Mouse (Mus musculus): ENCODE measurements around the gene Fars2. TPM values are rescaled to one million over a fixed set of nuclear protein-coding genes. Genes with fewer than 3 reads are reported as not detected.

The Fars2 gene
- polyA plus RNA-seq, 1 experiment from 2014 or later, result 30.0 TPM

DNA sequence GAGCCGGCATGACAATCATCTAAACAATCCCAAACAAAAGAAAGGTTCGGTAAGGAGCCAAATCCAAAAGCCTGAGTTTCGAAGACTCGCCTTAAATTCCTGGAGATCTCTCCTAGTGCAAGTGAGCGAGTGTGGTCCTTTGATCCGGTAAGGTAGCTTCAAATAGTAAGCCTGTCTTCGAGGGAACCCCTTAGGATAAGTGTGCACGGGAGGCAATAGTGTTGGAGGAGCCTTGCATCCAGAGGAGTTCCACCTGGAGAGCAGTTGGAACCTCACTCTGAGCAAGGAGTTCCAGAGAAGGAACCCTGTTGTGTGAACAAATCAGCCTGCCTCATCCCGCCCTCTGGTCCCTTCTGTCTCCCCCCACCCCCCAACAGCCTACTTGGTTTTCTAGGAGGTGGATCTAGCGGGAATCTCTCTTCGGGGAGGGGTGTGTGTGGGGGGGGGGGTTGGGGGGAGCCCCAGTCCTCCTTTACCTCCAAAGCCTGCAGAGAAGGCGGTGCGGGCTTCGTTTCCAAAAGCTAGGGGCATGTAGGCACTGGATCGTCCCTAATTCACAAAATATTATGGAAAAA is 606.6 kb downstream of the Fars2 start:
- H3K36me3 ChIP-seq (replicated peaks), result no peaks in the 10 kb centered on the region
- peak overlapping the region; percentile 30; the same call in 1 of the 2 replicates for H3K4me3 ChIP-seq (replicated peaks)
- peak overlapping the region; percentile 54 for H3K4me2 ChIP-seq
- H3K27ac ChIP-seq, result peak overlapping the region; percentile 85
- WGBS, result 1% methylated on average over 15 of the region's 15 CpGs
- H3K4me1 ChIP-seq, result peaks cover 30% of the 10 kb centered on the region
- H3K9me3 ChIP-seq, result no peaks in the 10 kb centered on the region
- peaks cover 72% of the 10 kb centered on the region for H3K27me3 ChIP-seq
- ATAC-seq (ENCODE audit: low FRiP score), result peak; percentile 12; the same call in 1 of the 2 replicates
- no peak overlapping the region for H3K9ac ChIP-seq

DNA sequence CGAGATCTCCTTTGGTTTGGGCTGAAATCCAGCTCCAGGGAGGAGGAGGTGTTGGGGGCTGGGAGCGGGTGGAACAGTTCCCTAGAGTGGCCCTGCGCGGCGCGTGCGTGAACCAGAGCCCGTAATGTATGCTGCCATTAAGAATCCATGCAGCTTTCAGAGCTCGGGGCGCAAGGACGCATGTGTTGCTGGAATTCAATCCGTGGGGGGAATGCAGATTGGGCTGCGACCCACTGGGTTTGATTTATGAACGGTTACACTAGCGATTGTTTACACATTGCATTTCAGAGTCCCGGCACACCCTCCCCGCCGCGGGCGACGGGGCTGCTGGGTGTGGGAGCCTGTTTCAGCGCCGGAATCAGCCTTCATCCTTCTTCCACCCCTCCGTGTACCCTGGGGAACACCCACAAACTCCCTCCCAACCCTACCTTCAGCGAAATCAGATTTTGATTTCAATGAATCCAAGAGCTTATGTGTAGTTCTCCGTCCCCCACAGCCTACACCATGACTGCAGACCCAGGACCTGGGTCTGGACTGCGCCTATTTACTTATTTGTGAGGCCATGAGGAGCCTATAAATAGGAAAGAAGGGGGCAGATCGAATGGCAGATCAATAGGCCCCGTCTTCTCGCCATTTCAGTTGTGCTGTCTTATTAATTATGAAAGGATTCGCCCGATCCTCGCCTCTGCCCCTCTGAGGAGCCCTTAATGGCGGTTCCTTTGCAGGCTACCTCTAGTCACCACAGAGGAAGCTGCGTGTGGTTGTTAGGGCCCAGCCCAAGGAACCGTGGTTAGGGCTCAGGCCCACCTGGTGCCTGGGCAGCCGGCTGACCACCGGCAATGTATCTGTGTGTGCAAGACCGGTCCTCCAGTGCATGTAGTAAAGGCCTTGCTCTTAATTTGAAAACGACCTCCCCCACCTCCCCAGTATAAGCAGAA is 607.6 kb downstream of the Fars2 start:
- Histone ChIP-seq H3K4me1 (peaks cover 30% of the 10 kb centered on the region), H3K9ac (peak overlapping the region; percentile 21; the same call in 1 of the 2 replicates), H3K27me3 (peaks cover 82% of the 10 kb centered on the region), H3K4me3 (replicated peaks) (peak overlapping the region; percentile 30), H3K36me3 (replicated peaks) (no peaks in the 10 kb centered on the region), H3K27ac (peak overlapping the region; percentile 85), H3K9me3 (no peaks in the 10 kb centered on the region), H3K4me2 (peak overlapping the region; percentile 54)
- under 1% methylated on average over 40 of the region's 40 CpGs for WGBS
- ATAC-seq (ENCODE audit: low FRiP score), result peak; percentile 71

DNA sequence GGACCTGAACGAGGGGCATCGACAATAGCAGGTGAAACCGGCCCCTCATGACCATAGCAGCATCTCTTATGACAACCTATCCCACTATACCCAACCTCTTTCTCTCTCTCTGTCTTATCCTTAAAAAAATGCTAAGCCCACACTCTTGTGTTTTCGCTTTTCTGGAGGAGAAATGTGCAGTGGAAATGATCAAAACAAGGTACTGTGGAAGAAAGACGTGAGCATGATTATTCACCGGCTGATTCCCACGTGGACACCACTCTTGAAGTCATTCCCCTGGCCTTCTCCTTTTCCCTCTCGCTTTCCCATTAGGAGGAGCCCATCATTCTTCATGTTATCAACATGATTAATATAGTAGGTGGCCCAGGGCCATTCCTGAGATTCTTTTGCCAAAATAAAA is 608.7 kb downstream of the Fars2 start:
- ATAC-seq (ENCODE audit: low FRiP score), result no peak
- peak overlapping the region; percentile 59; the same call in 1 of the 2 replicates for H3K27ac ChIP-seq
- 2% methylated on average over 8 of the region's 8 CpGs for WGBS
- H3K9ac ChIP-seq, result no peak overlapping the region
- H3K4me1 ChIP-seq, result peaks cover 30% of the 10 kb centered on the region
- peak overlapping the region; percentile 67 for H3K4me2 ChIP-seq
- H3K4me3 ChIP-seq (replicated peaks), result peak overlapping the region; percentile 40; the same call in 1 of the 2 replicates
- peaks cover 87% of the 10 kb centered on the region for H3K27me3 ChIP-seq
- H3K36me3 ChIP-seq (replicated peaks), result no peaks in the 10 kb centered on the region
- H3K9me3 ChIP-seq, result no peaks in the 10 kb centered on the region

DNA sequence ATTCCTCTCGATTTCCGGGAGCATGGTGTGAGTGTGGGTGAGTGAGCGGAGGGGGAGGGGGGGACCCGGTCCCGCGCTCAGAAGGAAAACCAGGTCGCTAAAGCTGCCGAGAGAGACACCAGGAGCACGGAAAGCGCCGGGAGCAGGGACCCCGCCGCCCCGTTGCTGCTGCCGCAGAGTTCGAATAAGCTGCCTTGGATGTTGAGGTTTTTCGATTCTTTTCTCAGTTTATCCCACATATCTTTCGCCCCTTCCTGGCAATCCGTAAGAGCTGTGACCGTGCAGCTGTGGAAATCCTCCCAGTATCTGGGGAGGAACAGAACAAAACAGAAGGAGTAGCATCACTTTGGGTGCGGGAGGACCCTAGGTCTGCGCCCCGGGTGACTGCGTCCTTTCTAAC is 609.3 kb downstream of the Fars2 start:
- H3K27me3 ChIP-seq, result peaks cover 89% of the 10 kb centered on the region
- under 1% methylated on average over 24 of the region's 24 CpGs for WGBS

DNA sequence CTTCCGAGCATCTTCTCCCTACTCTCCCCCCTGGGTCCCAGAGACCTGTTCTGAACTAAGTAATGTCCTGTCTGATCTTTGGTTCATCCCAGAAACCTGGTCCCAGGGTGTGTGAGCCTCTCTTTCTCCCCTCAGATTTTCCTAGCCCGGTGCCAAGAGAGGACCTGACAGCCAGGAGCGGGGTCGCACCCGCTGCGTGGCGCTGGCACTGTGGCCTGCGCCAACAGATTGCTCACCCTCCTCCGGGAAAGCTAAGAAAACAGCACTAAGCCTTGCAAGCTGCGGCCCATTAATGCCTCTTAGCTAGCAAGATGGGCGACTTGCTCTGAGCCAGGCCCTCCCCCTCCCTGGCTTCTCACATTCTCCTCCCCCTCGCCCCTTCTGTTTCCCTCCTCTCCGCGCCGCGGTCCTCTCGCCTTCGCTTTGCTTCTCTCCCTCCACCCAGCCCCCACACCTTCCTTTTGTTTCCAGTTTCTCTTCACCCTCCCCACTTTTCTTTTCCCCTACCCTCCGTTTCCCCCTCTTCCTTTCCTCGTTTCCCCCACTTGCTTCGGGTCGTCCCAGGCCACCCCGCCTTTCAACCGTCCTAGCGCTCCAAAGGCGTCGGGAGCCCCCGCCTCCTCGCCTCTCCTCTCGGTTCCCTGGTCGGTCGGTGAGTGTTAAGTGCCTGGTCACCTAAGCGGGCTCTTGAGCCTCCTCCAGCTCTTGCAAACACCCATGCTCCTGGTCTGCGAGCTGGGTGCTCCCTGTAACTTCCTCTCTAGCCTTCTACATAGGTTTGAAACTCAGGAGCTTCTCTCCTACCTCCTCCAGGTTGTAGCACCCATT is 610.0 kb downstream of the Fars2 start:
- ATAC-seq (ENCODE audit: low FRiP score), result peak; percentile 72
- Histone ChIP-seq H3K27ac (peak overlapping the region; percentile 90), H3K9me3 (no peaks in the 10 kb centered on the region), H3K4me1 (peaks cover 38% of the 10 kb centered on the region), H3K4me3 (replicated peaks) (peak overlapping the region; percentile 40), H3K9ac (peak overlapping the region; percentile 56), H3K27me3 (peaks cover 88% of the 10 kb centered on the region), H3K36me3 (replicated peaks) (no peaks in the 10 kb centered on the region), H3K4me2 (peak overlapping the region; percentile 67)
- under 1% methylated on average over 34 of the region's 34 CpGs for WGBS

More for the DNA sequence above, 609.3 kb downstream of the Fars2 start:
- ATAC-seq (ENCODE audit: low FRiP score), result no peak
- Histone ChIP-seq H3K4me1 (peaks cover 34% of the 10 kb centered on the region), H3K9me3 (no peaks in the 10 kb centered on the region), H3K27ac (peak overlapping the region; percentile 90), H3K4me3 (replicated peaks) (peak overlapping the region; percentile 40), H3K9ac (peak overlapping the region; percentile 56), H3K4me2 (peak overlapping the region; percentile 67), H3K36me3 (replicated peaks) (no peaks in the 10 kb centered on the region)

DNA sequence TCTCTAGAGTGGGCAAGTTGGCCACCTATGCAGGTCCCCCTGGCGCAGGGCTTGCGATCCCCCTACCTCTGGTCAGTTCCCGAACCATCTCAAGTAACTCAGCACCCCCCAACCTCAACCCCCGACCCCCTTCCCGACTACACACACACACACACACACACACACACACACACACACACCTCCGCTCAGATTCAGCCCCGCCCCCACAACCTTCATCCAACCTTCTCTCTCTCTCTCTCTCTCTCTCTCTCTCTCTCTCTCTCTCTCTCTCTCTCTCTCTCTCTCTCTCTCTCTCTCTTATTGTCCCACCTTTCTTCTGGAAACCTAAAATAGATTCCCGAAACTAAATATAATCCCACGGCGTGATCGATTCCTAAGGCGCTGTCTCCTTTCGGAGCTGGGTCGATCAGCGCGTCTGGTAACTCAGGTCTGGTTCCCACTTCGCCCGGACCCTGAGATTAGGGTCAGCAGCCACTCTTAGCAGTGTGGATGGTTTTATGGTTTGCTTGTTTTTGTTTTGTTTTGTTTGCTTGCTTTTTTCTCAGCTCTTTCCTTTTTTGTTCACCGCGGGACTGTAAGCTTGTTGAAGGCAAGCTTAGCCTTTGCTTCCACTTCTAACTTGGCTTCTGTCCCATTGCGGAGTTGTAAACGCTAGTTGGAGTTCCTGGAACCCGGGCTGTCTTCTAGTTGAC is 610.7 kb downstream of the Fars2 start:
- Histone ChIP-seq H3K4me2 (peak overlapping the region; percentile 67), H3K4me1 (peaks cover 41% of the 10 kb centered on the region), H3K27ac (peak overlapping the region; percentile 90), H3K4me3 (replicated peaks) (peak overlapping the region; percentile 40), H3K27me3 (peaks cover 83% of the 10 kb centered on the region), H3K9ac (peak overlapping the region; percentile 56; the same call in 1 of the 2 replicates), H3K9me3 (no peaks in the 10 kb centered on the region), H3K36me3 (replicated peaks) (no peaks in the 10 kb centered on the region)
- WGBS, result under 1% methylated on average over 22 of the region's 23 CpGs
- no peak for ATAC-seq (ENCODE audit: low FRiP score)

DNA sequence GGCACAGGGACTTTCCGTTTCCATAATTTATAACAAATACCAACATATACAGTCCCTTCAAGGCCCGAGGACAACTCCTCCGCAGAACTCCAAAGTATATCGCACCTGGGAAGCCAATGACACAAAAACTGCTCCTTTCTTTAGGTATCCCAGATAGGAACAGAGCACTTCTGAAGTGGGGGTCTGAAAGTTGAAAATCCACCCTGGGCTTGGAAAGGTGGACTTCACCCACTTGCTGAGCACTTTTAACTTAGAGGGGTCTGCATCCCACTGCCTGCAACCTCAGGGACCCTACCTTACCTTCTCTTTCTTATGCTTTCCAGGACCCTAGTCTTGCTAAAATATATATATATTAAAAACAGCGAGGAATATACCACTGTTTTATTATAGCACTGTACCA is 611.3 kb downstream of the Fars2 start:
- Histone ChIP-seq H3K9me3 (no peaks in the 10 kb centered on the region), H3K4me3 (replicated peaks) (peak overlapping the region; percentile 40), H3K27ac (peak overlapping the region; percentile 90), H3K4me2 (peak overlapping the region; percentile 67), H3K27me3 (peaks cover 79% of the 10 kb centered on the region), H3K36me3 (replicated peaks) (no peaks in the 10 kb centered on the region), H3K9ac (0 out of 2 replicates have a peak overlapping the region, but pooled peaks have one; percentile 56), H3K4me1 (peaks cover 39% of the 10 kb centered on the region)
- ATAC-seq (ENCODE audit: low FRiP score), result no peak
- 6% methylated on average over 5 of the region's 5 CpGs for WGBS

DNA sequence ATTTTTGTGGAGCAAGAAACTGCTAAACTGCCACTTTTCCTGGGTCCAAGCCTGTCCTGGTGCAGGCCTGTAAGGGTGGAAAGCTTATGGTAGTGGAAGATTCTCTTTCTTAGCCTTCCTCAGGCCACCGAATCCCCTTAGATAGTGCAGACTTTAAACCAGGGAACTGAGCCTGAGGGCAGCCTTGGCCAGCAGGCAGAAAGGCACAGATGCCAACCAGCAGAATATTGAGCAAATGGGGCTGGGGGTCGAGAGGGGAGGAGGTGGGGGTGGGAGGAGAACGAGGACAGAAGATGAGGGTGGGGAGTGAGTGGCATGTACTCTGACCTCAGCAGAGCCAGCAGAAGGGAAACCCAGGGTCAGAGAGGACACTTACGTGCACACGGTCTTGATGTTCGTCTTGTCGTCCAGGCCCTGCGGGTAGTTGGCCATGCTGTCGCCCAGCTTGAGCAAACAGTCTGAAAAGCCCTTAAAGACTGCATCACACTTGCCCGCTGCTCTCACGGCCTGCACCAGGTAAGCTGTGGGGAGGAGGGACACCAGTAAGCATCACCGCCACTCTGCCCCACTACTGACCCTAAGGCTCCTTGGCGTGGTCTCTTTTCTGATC is 612.6 kb downstream of the Fars2 start:
- H3K9ac ChIP-seq, result peak overlapping the region; percentile 59
- WGBS, result 3% methylated on average over 13 of the region's 13 CpGs
- H3K27ac ChIP-seq, result peak overlapping the region; percentile 81
- no peaks in the 10 kb centered on the region for H3K9me3 ChIP-seq
- H3K27me3 ChIP-seq, result peaks cover 79% of the 10 kb centered on the region
- H3K4me2 ChIP-seq, result peak overlapping the region; percentile 67
- H3K4me3 ChIP-seq (replicated peaks), result peak overlapping the region; percentile 40
- peaks cover 33% of the 10 kb centered on the region for H3K4me1 ChIP-seq
- ATAC-seq (ENCODE audit: low FRiP score), result no peak
- no peaks in the 10 kb centered on the region for H3K36me3 ChIP-seq (replicated peaks)

DNA sequence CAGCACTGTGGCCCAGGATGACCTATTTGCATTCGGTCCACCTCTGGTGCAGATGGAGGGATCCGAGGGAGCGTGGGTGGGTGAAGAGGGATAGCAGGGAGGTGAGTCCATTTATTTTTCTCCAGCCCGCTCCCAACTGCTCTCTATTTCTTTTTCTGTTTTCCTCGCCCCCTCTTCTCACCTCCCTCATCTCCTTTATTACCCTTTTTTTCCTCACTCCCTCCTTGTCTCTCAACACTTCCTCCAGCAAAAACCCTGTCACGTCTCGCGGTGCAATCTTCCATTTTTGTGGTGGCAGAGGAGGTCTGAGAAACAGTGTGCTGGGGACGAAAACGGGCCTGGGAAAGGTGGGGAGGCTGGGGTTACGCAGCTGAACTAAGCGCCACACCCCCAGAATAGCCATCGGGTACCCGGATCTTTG is 613.1 kb downstream of the Fars2 start:
- Histone ChIP-seq H3K27ac (peak overlapping the region; percentile 81), H3K9me3 (no peaks in the 10 kb centered on the region), H3K4me1 (peaks cover 33% of the 10 kb centered on the region), H3K36me3 (replicated peaks) (no peaks in the 10 kb centered on the region), H3K9ac (peak overlapping the region; percentile 59), H3K4me2 (peak overlapping the region; percentile 67), H3K27me3 (peaks cover 79% of the 10 kb centered on the region), H3K4me3 (replicated peaks) (peak overlapping the region; percentile 40)
- ATAC-seq (ENCODE audit: low FRiP score), result no peak
- WGBS, result 5% methylated on average over 14 of the region's 14 CpGs

DNA sequence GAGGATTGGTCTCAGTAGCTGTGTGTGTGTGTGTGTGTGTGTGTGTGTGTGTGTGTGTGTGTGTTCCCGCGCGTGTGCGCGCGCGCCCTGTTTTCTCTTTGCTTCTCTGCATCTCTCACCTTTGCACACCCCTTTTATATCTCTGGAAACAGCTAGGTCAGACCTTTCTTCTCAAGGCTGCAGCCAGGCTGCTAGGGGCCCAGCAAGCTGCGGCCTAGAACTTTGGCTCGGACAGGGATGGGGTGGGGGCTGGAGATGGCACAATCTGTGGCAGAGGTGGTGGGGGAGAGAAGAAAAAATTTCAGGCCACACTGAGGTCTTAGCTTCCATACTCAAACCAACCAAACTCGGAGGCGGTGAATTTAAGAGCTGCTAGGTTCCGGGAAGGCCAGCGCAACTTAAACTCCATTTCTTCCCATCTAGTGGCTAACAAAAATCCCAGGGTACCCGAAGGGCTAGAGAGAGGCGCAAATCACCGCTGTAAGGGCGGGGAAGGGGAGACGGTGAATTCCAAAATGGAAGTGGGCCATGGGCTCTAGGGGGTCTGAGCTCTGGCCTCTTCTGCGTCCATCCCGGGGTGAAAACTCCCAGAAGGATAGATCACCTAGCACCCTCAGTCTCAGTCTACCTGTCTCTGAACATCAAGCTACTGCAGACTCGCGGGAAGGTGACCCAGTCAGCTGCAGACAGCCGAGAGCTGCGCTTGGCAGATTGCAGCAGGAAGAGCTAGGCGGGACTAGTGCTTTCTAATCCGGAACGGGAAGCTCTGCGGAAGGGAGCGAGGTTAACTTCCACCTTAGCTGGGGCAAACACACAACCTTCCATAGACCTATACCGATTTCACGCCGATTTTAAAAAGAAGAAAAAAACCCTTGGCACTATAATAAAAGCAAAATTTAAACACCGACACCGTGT is 614.1 kb downstream of the Fars2 start:
- no peak for ATAC-seq (ENCODE audit: low FRiP score)
- peak overlapping the region; percentile 87 for H3K27ac ChIP-seq
- H3K27me3 ChIP-seq, result peaks cover 85% of the 10 kb centered on the region
- H3K9me3 ChIP-seq, result no peaks in the 10 kb centered on the region
- H3K4me2 ChIP-seq, result peak overlapping the region; percentile 67
- peak overlapping the region; percentile 40 for H3K4me3 ChIP-seq (replicated peaks)
- peak overlapping the region; percentile 63 for H3K9ac ChIP-seq
- H3K4me1 ChIP-seq, result peaks cover 39% of the 10 kb centered on the region
- H3K36me3 ChIP-seq (replicated peaks), result no peaks in the 10 kb centered on the region
- 1% methylated on average over 34 of the region's 34 CpGs for WGBS
